Mouse (Mus musculus): ENCODE data around the gene Krt2. TPM values are rescaled to one million over a fixed set of nuclear protein-coding genes. Genes with fewer than 3 reads are reported as not detected.

Krt2 gene
- polyA plus RNA-seq, 2 experiments = 0.34 to 0.45 TPM

GRCm38 (mm10) chr15:101803052-101803822 is 14.7 kb downstream of the Krt2 start:
- TF ChIP-seq POLR2A (IDR thresholded peaks at IDR 0.05; ENCODE audit: borderline replicate concordance, extremely low read depth, insufficient read depth, insufficient read length) = no peak
- DNase-seq (ENCODE audit: low spot score) (no peak), ATAC-seq (ENCODE audit: low FRiP score, low read depth) (no peak)
- Histone ChIP-seq H3K4me3 (replicated peaks; ENCODE audit: low read length) (no peak overlapping the region), H3K4me2 (replicated peaks; ENCODE audit: low read depth, low read length, severe bottlenecking) (no peak overlapping the region), H3K27me3 (ENCODE audit: control insufficient read depth, insufficient read depth, low read length) (no peaks in the 10 kb centered on the region), H3K36me3 (ENCODE audit: control insufficient read depth, insufficient read depth, low read length) (no peaks in the 10 kb centered on the region), H3K9me3 (ENCODE audit: control insufficient read depth, low read length) (no peaks in the 10 kb centered on the region), H3K27ac (replicated peaks; ENCODE audit: low read depth, low read length) (no peak overlapping the region), H3K9ac (ENCODE audit: low read depth, low read length, severe bottlenecking) (no peak overlapping the region), H3K4me1 (ENCODE audit: control insufficient read depth, insufficient read depth, low read length) (no peaks in the 10 kb centered on the region)
- 85% methylated on average over 11 of the region's 11 CpGs for WGBS

GRCm38 (mm10) chr15:101802296-101802835 is 15.6 kb downstream of the Krt2 start, which contains the start of gene Krt73:
Krt73 (minus strand) TSS chr15:101802346.
- Histone ChIP-seq H3K9me3 (ENCODE audit: control insufficient read depth, low read length) (no peaks in the 10 kb centered on the region), H3K9ac (ENCODE audit: low read depth, low read length, severe bottlenecking) (no peak within 1 kb of the TSS), H3K27me3 (ENCODE audit: control insufficient read depth, insufficient read depth, low read length) (no peaks in the 10 kb centered on the region), H3K4me1 (ENCODE audit: control insufficient read depth, insufficient read depth, low read length) (no peaks in the 10 kb centered on the region), H3K4me2 (replicated peaks; ENCODE audit: low read depth, low read length, severe bottlenecking) (no peak within 1 kb of the TSS), H3K36me3 (ENCODE audit: control insufficient read depth, insufficient read depth, low read length) (no peaks in the 10 kb centered on the region), H3K27ac (replicated peaks; ENCODE audit: low read depth, low read length) (no peak within 1 kb of the TSS), H3K4me3 (replicated peaks; ENCODE audit: low read length) (no peak within 1 kb of the TSS)
- no peak for TF ChIP-seq POLR2A (IDR thresholded peaks at IDR 0.05; ENCODE audit: borderline replicate concordance, extremely low read depth, insufficient read depth, insufficient read length)
- no peak for ATAC-seq (ENCODE audit: low FRiP score, low read depth)
- no peak for DNase-seq (ENCODE audit: low spot score)
- 83% methylated on average over 6 of the region's 6 CpGs for WGBS

GRCm38 (mm10) chr15:101790867-101791266 is 27.1 kb downstream of the Krt2 start:
- Histone ChIP-seq H3K36me3 (ENCODE audit: control insufficient read depth, insufficient read depth, low read length) (no peaks in the 10 kb centered on the region), H3K27ac (replicated peaks; ENCODE audit: low read depth, low read length) (no peak overlapping the region), H3K4me2 (replicated peaks; ENCODE audit: low read depth, low read length, severe bottlenecking) (no peak overlapping the region), H3K27me3 (ENCODE audit: control insufficient read depth, insufficient read depth, low read length) (no peaks in the 10 kb centered on the region), H3K9ac (ENCODE audit: low read depth, low read length, severe bottlenecking) (no peak overlapping the region), H3K4me3 (replicated peaks; ENCODE audit: low read length) (no peak overlapping the region), H3K9me3 (ENCODE audit: control insufficient read depth, low read length) (no peaks in the 10 kb centered on the region), H3K4me1 (ENCODE audit: control insufficient read depth, insufficient read depth, low read length) (no peaks in the 10 kb centered on the region)
- WGBS = 6% methylated on average over 3 of the region's 3 CpGs
- ATAC-seq (ENCODE audit: low FRiP score, low read depth) = no peak
- DNase-seq (ENCODE audit: low spot score) = no peak
- no peak for TF ChIP-seq POLR2A (IDR thresholded peaks at IDR 0.05; ENCODE audit: borderline replicate concordance, extremely low read depth, insufficient read depth, insufficient read length)

- H3K27me3 ChIP-seq (ENCODE audit: control insufficient read depth, insufficient read depth, low read length) = no peaks in the 10 kb centered on the region
- 87% methylated on average over 18 of the region's 18 CpGs for WGBS
- ATAC-seq (ENCODE audit: low FRiP score, low read depth) (no peak), DNase-seq (ENCODE audit: low spot score) (no peak)
- no peak within 1 kb of the TSS for H3K4me3 ChIP-seq (replicated peaks; ENCODE audit: low read length)
- no peaks in the 10 kb centered on the region for H3K36me3 ChIP-seq (ENCODE audit: control insufficient read depth, insufficient read depth, low read length)
- no peaks in the 10 kb centered on the region for H3K4me1 ChIP-seq (ENCODE audit: control insufficient read depth, insufficient read depth, low read length)
- H3K27ac ChIP-seq (replicated peaks; ENCODE audit: low read depth, low read length) = no peak within 1 kb of the TSS
- no peak for TF ChIP-seq POLR2A (IDR thresholded peaks at IDR 0.05; ENCODE audit: borderline replicate concordance, extremely low read depth, insufficient read depth, insufficient read length)
- H3K9me3 ChIP-seq (ENCODE audit: control insufficient read depth, low read length) = no peaks in the 10 kb centered on the region
- no peak within 1 kb of the TSS for H3K9ac ChIP-seq (ENCODE audit: low read depth, low read length, severe bottlenecking)
- H3K4me2 ChIP-seq (replicated peaks; ENCODE audit: low read depth, low read length, severe bottlenecking) = no peak within 1 kb of the TSS
Measured at GRCm38 (mm10) chr15:101786360-101786759, 31.6 kb downstream of the Krt2 start, which contains the start of gene Krt72. Krt72 (minus strand) TSS chr15:101786460.

- Histone ChIP-seq H3K4me1 (ENCODE audit: control insufficient read depth, insufficient read depth, low read length) (no peaks in the 10 kb centered on the region), H3K9me3 (ENCODE audit: control insufficient read depth, low read length) (no peaks in the 10 kb centered on the region), H3K36me3 (ENCODE audit: control insufficient read depth, insufficient read depth, low read length) (no peaks in the 10 kb centered on the region), H3K4me3 (replicated peaks; ENCODE audit: low read length) (no peak overlapping the region), H3K27ac (replicated peaks; ENCODE audit: low read depth, low read length) (no peak overlapping the region), H3K9ac (ENCODE audit: low read depth, low read length, severe bottlenecking) (no peak overlapping the region), H3K4me2 (replicated peaks; ENCODE audit: low read depth, low read length, severe bottlenecking) (no peak overlapping the region), H3K27me3 (ENCODE audit: control insufficient read depth, insufficient read depth, low read length) (no peaks in the 10 kb centered on the region)
- no peak for DNase-seq (ENCODE audit: low spot score)
- ATAC-seq (ENCODE audit: low FRiP score, low read depth) = no peak
- no peak for TF ChIP-seq POLR2A (IDR thresholded peaks at IDR 0.05; ENCODE audit: borderline replicate concordance, extremely low read depth, insufficient read depth, insufficient read length)
- 75% methylated on average over 10 of the region's 10 CpGs for WGBS
Measured at GRCm38 (mm10) chr15:101773420-101773819, 44.5 kb downstream of the Krt2 start.
